Mouse (Mus musculus) cerebral cortex, adult 2 months (tissue): ENCODE measurements around the gene Tnfsf8.

Source experiments
- WGBS: fragments of 180-500 bp; shearing (Covaris S2); methylation state at CpG from one replicate; pipeline ENCODE4 v1.1.7; 2018; 5-methylcytosine and 5-hydroxymethylcytosine counted together

The Tnfsf8 gene

DNA sequence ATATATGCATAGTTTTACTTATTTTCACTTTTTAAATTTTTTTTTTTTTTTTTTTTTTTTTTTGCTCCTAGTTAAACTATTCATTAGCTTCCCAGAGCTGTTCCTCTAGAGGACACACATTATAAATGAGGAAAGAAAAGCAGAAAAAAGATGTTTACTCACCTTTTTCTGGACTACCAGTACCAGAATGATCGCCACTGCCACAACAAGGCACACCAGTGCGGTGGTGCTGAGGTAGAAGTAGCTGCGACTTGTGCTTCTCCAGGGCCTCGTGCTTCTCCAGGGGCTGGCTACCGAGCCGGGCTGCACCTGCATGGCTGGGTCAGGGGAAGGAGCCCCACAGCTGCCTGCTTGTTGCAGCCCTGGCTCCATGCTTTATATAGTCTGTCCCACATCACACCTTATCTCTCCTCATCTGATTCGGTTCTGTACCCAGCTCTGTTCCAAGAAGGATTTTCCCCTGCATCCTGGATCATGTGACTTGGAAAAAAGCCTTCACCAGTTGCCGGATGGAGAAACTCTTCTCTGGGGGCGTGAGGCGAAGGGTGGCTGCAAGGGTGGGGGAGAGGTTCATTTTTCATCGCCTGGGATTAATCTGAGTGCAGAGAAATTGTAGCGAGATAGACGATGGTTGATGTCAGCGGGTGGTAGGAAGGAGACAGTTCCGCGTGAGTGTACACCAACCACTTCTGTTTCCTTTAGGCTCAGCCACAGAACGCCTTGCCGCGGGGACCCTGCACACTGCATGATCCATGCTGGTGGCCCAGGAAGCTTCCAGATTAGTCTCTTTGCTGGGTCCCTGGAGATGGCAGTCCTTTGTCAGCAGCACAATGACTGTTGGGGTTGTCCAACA is at the start of gene Tnfsf8:
Gene Tnfsf8, minus strand, starts transcription at position 660 of the 853 bp plus-strand sequence.
- 68% methylated on average over 19 of the region's 19 CpGs for WGBS

DNA sequence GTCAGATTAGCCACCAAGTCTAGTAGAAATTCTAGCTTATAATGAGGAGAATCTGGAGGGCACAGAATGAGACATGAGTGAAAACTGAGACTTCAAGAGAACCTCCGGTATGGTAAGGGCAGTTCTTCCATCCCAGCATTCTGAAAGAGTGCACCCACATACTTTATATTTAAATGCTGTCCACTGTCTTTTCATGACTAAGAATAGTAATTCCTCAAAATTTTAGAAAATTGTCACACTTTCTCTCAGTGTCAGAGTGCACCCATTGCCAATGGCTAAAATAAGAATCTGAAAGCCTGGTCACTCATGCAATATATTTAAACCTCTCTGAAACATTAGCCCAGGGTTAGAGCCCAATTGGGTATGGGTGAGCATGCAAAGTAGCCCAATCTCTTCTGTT is 47.4 kb upstream of the Tnfsf8 start:
- WGBS: 75% methylated on average over 1 of the region's 1 CpGs

DNA sequence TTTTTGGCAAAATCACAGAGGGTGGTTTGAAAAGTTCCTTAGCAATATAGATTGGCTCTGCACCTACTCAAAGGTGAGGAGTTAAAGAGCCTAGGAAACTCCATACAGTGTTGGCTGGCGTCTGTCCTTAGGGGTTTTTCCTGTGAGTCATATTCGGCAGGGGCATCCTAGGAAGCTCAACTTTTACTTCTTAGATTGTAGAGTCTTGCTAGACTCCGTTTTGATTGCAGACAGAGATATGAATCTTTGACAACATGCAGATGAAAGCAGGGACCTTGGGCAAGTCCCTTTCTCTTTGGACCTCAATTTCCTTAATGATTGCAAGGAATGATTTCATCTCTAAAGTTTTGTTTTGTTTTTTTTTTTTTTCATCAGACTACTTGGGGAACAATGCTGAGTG is 44.9 kb upstream of the Tnfsf8 start:
- 71% methylated on average over 3 of the region's 3 CpGs for WGBS

DNA sequence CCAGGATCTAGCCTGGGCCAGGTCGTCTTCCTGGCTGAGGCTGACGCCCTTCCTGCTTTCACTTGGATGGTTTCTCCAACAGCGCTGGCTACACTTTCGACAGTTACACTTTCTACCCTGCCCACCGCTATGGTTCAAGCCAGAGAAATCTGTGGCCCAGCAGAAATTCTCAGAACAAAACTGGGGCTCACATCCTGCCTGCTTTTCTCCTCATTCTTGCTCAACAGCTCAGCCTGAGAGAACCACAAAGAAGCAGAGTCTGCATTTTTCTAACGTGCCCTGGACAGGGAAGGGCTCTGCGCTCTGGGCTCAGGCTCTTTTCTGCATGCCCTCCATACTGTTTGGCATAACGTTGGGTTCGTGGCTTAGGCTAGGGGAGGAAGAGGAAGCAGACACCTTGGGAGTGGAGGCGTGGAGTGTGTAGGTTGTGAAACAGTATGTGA is 38.0 kb upstream of the Tnfsf8 start:
- WGBS: 61% methylated on average over 10 of the region's 10 CpGs

DNA sequence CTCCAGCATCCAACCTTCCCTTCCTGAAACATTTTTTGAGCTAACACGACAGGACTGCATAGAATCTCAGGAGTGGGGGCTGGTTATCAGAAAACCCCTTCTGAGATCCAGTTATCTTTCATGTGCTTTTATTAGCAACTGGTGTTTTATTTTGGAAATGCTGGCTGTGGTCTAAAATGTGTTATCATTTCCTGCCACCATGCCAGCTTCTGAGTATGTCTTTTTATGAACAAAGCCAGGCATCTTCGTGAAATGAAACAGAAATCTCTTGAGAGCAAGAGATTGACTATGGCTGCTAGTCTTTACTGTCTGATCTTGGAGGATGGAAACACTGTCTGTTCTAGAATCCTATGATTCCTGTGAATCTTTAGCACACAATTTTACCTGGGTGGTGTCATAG is 25.0 kb upstream of the Tnfsf8 start:
- WGBS: 53% methylated on average over 2 of the region's 2 CpGs

DNA sequence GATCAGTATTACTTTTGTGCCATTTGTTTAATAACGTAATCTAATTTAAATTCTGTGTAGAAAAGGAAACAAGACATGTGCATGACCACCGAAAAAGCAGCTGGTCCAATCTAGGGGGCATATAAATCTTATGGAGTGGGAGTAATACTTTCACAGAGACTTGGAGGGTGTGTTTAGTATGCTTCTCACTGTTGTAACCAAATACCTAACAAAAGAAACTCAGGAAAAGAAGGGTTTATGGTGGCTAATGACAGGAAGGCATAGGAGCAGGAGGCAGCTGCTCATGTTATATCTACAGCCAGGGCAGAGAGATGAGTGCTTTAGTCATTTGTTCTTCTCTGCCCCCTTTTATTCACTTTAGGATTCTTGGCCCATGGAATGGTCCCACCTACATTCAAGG is 15.6 kb upstream of the Tnfsf8 start:
- WGBS: 84% methylated on average over 2 of the region's 2 CpGs

DNA sequence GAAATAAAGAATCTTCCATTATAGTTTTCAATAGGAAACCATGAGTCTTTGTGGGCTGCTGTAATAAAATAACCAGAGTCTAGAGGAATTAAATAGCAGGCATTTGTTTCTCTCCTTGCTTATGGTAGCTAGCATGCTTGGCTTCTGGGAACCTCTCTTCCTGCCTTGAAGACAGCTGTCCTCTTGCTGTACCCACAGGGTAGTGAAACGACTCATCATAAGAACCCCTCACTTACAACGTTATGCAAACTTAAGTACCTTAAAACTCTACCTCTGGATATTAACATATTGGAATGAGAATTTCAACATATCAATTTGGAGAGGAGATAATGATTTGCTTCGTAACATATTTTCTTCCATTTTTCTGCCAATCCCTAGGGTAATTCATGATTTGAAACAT is 14.3 kb upstream of the Tnfsf8 start:
- WGBS: 85% methylated on average over 3 of the region's 3 CpGs

DNA sequence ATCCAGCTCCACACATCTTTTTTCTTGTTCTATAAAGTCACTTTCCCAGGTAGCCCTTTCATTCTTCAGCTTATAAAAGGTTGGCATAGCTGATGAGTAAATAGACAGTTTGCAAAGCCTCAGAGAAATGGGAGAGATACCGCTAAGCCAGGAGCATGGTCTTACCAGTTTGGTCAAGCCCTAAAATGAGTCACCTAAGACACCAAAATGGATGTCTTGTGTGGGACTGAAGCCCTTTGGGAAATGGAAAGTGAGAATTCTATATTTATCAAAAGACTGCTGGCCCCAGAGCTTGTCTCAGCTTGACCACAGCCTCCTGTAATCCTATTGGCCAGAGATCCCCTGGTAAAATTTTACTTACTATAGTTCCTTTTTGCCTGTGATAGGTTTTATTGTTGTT is 9.5 kb upstream of the Tnfsf8 start:
- 96% methylated on average over 1 of the region's 1 CpGs for WGBS

DNA sequence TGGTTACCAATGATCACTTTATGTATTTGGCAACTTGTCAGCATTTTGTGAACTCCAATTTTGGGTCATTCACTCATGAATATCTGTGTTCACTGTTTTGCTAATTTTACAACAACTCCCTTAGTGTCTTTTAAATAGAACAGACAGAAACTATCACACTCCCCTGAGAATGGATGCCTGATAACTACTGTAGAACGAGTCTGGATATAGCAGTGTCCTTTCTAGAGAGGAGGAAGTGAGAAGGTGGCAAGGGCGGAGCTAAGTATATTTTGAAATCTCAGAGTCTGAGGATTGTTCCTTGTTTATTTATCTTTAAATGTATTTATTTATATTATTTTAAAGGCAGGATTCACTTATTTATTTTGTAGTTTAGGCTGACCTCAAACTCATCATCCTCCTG is 7.6 kb upstream of the Tnfsf8 start:
- 55% methylated on average over 2 of the region's 2 CpGs for WGBS

DNA sequence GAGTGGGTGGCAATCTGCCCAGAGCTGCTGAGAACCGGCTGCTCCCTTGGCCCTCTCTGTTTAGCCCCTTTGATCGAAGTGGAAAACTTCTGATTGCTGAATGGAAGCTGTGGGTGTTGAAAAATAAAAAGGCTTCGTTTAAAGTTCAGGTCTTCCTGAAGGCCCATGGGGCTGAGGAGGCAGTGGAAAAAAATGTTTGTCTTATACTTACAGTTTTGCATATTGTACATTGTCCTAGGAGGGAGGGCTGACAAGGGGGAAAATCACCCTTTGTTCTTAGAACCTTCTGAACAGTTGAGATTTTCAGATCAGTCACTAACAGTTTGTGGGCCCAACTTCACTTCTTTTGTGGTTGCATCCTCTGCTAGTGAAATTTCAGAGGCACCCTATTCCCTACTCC is 1.8 kb upstream of the Tnfsf8 start:
- WGBS: 45% methylated on average over 3 of the region's 3 CpGs

DNA sequence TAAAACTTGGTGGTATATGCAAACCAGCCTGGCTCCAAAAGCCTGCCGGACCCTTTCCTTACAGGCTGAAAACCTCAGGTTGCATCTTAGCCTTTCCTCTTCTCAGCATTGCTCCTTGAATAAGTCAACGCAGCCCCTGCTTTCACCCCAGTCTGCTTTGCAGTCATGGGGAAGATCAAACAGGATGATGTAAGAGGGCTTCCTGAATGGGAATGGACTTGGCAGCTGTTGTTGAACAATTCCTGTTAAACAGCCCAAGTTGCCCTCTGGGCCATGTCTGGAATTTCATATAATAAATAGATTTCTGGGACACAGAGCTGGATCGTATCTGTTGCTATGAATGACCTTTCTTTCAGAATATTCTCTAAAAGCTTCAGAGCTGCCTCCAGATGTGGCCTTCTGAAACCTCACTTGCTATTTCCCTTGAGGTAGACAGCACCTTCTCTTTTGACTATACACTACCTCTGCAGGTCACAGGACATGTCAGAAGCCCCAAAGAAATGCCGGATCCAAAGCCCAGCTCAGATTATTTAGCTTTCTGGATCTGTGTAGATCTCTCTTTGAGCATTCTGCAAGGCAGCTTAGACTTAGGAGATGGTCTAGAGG is 1.0 kb upstream of the Tnfsf8 start:
- WGBS: 64% methylated on average over 4 of the region's 4 CpGs

DNA sequence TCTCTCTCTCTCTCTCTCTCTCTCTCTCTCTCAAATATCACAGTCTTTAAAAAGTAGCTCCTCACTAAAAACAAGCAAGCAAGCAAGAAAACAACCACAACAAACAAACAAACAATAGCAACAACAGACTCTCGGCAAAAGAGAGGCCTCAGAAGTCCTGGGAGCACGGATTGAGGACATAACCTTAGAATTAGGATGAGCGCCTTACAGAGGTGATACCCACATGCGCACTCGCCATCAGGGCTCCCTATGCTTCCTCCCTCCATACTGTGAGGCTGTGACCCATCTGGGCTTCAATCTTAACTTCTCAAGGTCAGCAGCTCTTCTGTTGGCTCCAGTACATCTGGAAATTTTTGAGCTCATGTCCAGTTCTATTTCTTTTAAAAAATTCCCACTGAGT is 911 bp downstream of the Tnfsf8 start:
- 92% methylated on average over 5 of the region's 5 CpGs for WGBS

DNA sequence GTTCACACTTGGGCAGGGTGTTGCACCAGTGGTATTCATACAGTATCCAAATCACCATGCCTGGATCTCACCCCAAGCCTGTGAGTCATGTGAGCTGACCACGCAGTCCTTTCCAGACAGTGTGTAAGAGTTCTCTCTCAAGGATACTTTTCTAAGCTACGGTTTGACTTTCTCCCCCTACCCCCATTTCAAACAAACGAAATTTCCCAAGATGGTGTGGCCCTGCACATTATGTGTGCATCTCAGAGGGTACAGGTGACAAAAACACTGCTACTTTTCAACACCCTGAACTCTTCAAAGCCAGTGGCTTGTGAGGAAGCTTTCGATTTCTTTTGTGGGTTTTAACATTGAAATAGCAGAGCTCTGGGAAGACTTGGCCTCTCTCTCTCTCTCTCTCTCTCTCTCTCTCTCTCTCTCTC is 1.4 kb downstream of the Tnfsf8 start:
- 85% methylated on average over 4 of the region's 4 CpGs for WGBS

DNA sequence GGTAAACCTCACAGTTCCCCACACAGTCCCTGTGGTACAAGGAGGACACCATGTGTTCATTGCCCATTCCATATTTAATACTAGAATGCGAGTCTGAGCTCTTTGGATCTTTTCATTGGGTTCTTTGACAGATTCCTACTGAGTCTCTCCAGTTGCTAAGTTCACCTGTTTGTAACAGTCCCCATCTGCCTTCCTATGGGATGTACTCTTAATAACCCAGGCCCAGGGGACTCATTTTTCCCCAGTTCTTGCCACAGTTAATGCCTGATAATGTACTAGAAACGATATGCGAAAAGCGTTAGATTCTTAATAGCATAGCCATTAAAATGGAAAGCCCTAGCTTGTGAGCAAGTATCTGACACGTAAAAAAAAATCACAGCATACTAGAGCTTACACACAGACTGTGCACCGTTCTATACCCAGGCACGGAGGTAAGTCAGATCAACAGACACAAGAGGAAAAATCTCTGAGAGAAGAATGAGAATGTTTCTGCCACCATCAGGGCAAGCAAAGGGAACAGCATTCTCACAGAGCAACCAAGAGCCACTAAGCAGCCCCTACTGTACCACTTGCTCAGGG is 2.4 kb downstream of the Tnfsf8 start:
- WGBS: 95% methylated on average over 7 of the region's 7 CpGs

DNA sequence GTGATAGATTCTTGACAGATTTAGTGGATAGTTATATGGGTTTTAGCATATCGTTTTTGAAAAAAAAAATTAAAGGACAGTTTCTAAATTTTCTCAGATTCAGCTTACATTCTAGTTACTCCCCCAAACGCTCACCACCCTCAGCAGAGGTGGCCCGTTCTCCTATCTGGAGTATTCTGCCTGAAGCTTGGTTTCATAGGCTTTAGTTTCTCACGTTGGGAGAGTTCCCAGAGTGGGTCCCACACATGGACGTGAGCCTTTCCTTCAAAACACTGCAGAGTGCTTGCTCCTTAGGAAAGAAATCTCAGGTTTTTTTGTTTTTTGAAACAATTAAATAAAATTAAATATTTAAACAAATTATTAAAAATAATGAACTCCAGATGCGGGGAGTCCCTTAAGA is 4.4 kb downstream of the Tnfsf8 start:
- 78% methylated on average over 6 of the region's 6 CpGs for WGBS

DNA sequence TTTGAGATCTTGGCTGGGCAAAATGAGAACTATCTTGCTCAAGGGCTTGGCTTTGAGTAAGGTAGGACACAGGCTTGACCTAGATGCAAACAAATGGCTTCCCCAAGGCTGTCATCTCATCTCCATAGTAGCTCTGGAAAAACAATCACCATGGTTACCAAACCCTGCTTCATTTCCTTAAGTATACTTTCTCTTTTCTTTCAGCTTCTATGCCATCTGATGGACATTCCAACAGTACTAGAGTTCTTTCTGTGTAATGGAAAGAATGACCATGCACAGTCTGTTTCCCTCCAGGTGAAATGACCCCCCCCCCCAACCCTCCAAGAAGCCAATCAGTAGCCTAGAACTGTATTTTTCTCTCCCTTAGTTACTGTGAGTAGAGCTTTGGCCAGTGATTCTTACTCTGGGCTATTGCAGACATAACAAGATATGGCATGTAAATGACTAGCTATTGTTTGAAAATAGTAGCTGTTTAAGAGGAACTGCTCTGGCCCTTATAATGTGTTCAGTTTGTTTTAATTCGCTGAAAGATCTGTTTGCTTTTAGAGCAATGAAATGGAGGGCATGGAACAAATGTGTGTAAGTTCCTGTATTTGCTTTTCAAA is 7.3 kb downstream of the Tnfsf8 start:
- 79% methylated on average over 1 of the region's 1 CpGs for whole genome bisulfite sequencing

DNA sequence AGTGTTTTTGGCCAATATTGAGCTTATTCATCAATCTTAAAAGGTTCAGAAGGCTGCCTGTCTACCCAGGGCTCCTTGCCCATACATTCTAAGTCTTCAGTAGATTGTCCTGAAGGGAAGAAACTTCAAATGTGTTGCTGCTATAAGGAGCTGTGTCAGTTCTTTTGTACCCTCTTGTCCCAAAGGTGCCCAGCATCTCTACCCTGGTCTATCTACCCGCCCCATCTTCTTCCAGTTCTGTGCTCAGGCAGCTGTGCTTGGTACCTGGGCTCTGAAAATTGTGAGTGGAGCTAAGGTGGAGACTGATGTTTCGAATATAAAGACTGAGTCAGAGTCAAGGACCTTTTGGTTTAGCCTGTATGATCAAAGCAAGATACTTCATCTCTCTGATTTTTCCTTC is 11.1 kb downstream of the Tnfsf8 start:
- 92% methylated on average over 2 of the region's 2 CpGs for WGBS

DNA sequence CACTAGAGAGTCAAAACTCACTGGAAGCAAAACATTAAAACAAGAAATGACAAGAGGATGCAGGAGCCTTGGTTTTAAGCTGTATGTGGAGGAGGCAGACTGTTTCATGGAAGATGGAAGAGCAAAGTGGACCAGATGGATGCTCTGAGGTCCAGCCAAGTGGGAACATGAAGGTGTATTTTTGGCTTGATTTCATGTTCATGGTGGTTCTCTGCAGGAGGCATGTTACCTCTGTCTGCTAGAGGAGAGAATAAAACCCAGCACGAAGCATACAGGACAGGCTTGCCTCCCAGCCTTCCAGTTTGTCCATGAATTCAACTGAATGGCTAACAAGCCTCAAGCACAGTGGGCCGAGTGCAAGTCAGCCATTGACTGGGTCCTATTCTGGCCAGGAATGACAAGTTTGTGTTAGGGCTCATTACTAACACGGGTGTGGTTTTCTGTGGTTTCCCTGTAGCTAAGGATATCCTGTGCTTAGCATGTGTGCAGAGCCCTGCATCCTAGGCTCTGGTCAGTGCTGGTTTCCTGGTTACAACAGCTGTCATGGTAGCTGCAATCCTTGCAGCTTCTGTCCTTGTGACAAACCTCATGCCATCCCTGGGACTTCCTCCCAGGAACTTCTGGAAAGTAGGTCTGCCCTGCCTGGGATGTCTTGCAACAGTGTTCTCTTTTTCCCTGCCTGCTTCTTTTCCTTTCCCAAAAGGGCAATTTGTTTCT is 14.1 kb downstream of the Tnfsf8 start:
- 51% methylated on average over 3 of the region's 3 CpGs for WGBS

DNA sequence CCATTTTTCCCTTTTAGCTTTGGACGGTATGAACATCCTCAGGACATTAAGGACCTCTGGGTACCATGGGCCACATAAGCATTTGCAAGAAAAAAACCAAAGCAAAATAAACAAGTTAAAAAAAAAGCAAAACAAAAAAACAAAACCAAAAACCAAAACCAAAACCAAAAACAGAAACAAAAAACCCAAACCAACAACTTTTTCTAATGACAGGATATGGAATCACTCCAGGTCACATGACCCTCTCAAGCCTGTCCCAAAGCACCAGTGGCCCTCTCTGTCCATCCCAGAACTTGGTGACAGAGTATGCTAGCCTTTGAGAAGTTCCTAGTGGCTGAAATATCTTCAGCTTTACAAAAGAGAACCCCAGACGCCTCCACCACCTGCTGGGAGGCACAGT is 15.4 kb downstream of the Tnfsf8 start:
- 85% methylated on average over 2 of the region's 2 CpGs for WGBS

DNA sequence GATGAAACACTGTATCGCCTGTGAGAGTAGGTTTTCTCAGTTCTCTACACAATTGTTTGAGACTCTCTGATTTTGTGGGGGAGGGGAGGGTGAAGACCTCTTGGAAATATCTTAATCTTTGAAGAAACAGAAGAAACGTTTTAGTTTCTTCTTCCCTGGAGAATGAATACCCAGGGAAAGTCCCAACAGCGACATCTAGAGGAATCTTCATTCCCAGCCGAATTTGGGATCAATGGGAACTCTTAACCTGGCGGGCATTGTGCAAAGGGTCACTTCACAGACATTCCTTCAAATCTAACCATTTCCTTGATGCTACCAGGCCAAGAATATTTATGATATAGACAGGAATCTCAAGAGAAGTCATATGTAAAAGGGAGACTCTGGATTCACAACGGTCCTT is 17.2 kb downstream of the Tnfsf8 start:
- 33% methylated on average over 6 of the region's 6 CpGs for WGBS

DNA sequence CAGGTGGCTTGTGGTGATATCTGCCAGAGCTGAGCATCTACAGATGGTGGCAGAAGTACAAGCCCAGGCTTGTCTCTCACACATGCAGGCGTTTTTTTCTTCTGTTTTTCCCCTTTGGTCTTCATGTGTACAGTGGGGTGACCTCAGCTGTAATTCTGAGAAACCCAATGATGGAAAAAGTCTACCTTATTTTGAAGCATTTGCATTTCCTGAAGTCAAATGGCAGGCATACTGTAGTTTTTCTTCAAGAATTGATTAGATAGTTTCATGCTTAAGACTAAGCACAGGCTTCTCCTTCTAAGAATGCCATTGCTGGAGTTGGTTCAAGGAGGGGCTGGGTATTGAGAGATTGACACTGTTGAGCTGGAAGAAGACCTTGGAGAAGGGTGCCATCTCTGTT is 18.9 kb downstream of the Tnfsf8 start:
- 75% methylated on average over 1 of the region's 1 CpGs for WGBS

DNA sequence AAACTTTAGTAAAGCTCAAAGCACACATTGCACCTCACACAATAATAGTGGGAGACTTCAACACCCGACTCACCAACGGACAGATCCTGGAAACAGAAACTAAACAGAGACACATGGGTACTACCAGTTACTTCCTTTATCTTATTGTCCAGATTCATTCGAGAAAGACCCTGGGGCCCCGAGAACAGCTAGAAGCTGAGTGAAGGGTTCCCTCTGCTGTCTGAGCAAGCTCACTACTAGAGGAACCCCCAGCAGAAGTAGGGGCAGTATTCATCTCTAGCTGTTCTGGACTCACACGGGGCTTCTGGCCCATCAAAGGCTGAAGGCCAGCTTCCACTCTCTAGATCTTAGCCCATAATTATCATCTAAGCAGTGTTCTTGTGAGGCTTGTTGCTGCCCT is 20.7 kb downstream of the Tnfsf8 start:
- WGBS: 46% methylated on average over 5 of the region's 5 CpGs
